Mouse (Mus musculus) stomach, postnatal 0 days (tissue): ENCODE results near the gene Map3k3.

Experiments used
- CTCF ChIP-seq: IDR thresholded peaks from 2 replicates; pipeline ENCODE4 v1.5.1; 2016; ENCODE audit warnings: antibody characterized with exemption, low read depth, mild to moderate bottlenecking, moderate library complexity
- EP300 ChIP-seq: optimal IDR thresholded peaks from 2 replicates; pipeline ENCODE3; 2016; ENCODE audit warnings: antibody characterized with exemption

- TF ChIP-seq CTCF (no peak), EP300 (no peak)
These were observed 116.3 kb downstream of the Map3k3 start for GRCm38 (mm10) chr11:106200756-106201155.
